Mouse (Mus musculus): ENCODE measurements around the gene Myh6.
"Not testable (repeated sequence)": the region's sequence is repeated elsewhere in the genome, so short reads cannot be mapped to it uniquely, and the experiment has no call there.

Gene Myh6

DNA sequence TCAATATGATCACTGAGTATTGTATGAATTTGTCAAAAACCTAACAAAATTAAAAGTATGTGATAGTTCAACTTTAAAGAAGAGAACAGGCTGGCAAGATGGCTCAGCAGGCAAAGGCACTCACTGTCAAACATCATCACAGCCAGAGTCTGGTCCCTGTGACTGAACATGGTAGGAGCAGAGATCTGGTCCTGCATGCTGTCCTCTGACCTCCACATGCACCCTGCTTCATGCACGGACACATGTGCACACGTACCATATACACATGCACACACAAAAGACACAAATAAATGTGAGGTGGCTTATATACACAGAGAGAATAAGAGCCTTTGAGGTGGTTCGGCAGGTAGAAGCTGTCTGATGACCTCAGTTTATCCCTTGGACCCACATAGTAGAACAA is 11.2 kb downstream of the Myh6 start:
- DNase-seq: no peak

- no peak for DNase-seq
Measured at GRCm38 (mm10) chr14:54954474-54954873, 12.3 kb downstream of the Myh6 start.

DNA sequence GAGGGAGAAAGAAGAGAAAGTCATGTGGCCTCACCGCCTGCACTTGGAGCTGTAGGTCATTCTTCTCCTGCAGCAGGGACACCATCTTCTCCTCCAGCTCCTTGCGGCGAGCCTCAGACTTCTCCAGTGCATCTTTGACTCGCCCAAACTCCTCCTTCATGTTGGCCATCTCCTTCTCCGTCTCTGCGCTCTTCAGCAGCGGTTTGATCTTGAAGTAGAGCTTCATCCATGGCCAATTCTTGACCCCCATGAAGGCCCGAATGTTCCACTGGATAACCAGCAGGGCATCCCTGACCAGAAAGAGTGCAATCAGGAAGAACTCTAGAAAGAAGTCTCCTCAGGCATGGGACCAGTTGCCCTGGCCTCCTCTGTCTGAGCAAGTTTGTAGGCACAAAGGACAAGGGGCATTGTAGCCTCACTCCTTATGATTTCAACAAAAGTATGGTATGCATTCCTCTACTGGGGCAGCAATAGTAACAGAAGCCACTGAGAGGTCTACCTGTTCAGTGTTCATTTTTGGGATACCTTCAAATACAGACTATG is 13.0 kb downstream of the Myh6 start:
- no peak for DNase-seq

GRCm38 (mm10) chr14:54951587-54951986 is 15.1 kb downstream of the Myh6 start:
- no peak for DNase-seq

GRCm38 (mm10) chr14:54950493-54950892 is 16.2 kb downstream of the Myh6 start:
- DNase-seq: no peak

DNA sequence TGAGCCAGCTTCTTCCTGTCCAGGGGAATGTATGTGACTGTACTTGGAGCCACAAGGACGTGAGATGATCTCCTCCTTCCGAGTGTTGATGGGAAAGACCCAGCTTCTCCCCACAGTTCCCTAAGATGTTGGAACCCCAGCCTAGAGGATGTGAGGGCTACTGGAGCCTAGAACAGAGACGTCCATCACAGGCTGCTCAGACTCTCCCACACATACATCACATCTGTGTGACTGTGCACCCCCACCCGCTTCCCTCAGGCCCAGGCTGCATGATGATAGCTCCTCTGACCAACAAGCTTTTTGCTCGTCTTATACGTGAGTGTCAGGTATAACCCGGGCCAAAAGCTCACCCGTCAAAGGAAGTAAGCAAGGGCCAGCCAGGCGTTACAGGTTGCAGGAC is 17.9 kb downstream of the Myh6 start:
- no peak for DNase-seq

GRCm38 (mm10) chr14:54947008-54947407 is 19.7 kb downstream of the Myh6 start:
- not testable (repeated sequence) for DNase-seq

DNA sequence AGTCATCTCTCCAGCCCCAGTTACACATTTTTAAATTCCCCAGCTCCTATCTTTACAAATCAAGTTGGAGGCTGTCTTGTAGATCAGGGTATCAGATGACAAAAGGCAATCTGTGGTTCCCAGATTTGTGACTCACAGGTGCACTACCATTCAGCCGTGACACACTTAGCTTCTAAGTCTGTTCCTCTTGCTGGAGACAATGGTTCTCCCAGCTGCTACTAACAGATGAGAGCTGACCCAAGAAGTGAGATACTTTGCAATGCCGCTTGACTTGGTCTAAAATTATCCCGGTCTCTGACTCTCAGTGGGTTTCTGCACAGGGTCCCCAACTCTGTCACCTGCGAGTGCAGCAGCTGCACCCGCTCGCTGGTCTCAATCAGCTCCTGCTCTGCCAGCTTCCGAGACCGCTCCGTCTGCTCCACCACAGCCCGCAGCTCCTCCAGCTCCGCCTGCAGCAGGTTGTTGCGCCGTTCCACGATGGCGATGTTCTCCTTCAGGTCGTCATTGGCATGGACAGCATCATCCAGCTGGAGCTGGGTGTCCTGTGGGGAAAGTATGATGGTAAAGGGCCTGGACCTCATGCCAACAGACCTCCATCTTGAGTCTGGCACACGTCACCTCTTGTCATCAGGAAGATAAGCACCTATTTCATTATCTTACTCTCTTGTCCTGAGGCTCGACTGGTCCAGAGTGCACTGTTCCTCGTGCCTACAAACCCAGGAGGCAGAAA is 20.6 kb downstream of the Myh6 start:
- no peak for DNase-seq

DNA sequence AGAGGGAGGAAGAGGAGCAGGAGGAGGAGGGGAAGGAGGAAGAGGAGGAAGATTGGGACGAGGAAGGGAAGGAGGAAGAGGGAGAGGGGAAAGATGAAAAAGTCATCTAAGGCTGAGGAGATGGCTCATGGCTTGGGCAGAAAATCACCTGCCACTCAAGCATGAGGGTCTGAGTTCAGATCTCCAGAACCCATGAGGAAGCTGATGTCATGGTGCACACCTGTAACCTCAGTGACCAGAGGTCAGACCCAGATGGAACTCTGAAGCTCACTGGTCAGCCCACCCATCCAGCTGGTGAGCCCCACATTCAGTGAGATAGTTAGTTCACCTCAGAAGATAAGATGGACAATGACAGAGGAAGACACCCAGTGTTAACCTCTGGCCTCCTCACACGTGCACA is 21.8 kb downstream of the Myh6 start:
- DNase-seq: no peak

GRCm38 (mm10) chr14:54943971-54944370 is 22.8 kb downstream of the Myh6 start:
- DNase-seq: no peak

GRCm38 (mm10) chr14:54942479-54942878 is 24.2 kb downstream of the Myh6 start:
- no peak for DNase-seq

- peak; percentile 93 for DNase-seq
Measured at GRCm38 (mm10) chr14:54941024-54941978, 25.4 kb downstream of the Myh6 start.

GRCm38 (mm10) chr14:54940176-54940530 is 26.6 kb downstream of the Myh6 start:
- no peak for DNase-seq

DNA sequence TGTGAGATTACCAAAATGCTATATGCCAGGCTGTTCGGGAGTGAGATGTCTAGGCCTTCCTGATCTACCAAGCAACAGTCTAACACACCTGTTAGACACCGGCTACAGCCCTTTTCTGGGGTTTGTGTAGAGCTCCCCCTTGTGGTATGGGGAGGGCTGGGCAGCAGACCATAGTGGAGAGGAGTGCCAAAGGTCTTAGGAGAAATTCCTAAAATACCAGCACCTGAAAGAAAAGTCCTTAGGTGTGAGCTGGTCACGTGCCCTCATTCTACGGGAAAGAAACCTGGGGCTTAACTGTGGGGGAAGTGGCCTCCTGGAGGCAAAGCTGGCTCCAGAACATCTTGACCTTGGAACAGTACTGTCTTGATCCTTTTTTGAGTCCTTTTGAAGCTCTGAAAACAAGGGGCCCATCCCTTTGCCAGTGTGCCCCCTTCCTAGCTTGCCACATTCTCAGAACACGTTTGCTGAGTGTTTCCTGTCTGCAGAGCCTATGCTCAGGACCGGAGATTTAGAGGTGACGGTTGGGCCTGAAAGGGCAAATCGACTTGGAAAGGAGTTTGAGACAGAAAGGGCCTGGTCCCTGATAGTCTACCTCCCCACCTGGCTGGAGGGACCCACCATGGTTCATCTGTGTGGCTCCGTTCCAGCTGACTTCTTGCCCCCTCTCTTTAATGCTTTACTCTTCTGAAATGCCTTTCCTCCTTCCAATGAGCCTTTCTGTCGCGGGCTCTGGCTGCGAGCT is 27.1 kb downstream of the Myh6 start:
- DNase-seq: peak; percentile 95

DNA sequence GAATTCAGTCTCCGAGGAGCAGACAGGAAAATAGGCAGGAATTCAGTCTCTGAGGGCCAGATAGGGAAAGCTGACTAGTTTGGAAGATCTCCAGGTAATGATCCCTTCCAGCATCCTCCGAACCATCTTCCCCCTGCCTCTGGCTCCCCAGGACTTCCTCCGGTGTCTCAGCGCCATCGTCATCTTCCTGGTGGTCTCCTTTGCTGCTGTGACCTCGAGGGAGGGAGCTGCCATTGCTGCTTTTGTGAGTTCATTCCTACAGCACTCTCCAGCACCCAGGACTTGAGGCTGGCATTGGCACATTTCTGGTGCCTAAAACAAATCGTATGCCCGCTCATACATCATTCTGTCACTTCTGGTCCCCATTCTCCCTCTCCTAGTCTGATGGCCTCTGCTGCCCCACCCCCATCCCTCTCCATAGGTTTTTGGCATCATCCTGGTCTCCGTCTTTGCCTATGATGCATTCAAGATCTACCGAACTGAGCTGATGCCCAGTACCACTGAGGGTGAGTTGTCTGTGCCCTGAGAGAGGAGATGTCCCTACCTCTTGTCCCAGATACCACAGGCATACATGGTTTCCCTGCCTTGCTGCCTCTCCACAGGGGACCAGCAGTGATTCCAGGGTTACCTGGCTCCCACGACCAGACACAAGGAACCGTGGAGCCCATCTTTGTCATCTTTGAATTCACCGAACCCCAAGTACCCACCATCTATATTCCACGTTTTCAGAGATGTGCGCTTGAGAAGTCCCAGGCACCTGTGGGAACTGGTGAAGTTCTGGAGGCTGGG is 28.1 kb downstream of the Myh6 start:
- peak; percentile 92 for DNase-seq

DNA sequence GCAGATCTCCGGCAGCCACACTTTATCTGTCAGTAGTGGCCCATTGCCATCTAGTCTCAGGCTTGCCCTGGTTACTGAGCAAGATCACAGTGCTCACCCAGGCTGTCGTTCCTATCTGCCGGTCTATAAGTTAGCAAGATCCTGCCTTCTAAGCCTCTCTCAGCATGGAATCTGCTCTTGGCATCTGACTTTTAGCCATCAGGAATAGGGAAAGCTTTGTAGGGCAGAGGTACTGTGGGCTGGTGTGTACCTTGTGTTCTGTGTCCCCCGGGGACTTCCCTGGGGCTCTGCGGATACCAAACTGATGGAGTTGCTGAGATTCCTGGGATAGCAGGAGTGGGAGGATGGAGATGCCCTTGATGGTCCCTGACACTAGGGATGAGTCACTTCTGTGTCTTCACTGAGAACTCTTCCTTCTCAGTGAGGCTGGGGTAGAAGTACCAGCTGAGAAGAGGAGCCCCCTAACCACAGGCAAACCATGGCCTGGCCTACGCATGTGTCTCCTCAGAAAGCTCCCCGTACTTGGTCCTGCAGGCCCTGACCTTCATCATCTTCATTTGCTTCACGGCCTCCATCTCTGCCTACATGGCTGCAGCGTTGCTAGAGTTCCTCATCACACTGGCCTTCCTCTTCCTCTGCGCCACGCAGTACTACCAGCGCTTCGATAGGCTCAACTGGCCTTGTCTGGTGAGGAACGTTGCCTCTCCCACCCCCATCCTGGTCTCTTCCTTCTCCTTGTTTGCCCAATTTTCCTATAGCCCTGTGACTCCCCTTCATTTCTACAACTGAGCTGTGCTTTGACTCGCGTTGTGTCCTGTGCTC is 29.2 kb downstream of the Myh6 start:
- DNase-seq: no peak

- no peak for DNase-seq
Measured at GRCm38 (mm10) chr14:54936831-54937160, 29.9 kb downstream of the Myh6 start.

GRCm38 (mm10) chr14:54935904-54936830 is 30.6 kb downstream of the Myh6 start, which contains the start of gene Cmtm5:
Gene Cmtm5 (plus strand): TSS chr14:54936261.
- DNase-seq: no peak

- DNase-seq: no peak
Measured at GRCm38 (mm10) chr14:54932645-54933150, 34.0 kb downstream of the Myh6 start, which contains the start of gene Il25. Gene Il25 (plus strand): TSS chr14:54932695.

DNA sequence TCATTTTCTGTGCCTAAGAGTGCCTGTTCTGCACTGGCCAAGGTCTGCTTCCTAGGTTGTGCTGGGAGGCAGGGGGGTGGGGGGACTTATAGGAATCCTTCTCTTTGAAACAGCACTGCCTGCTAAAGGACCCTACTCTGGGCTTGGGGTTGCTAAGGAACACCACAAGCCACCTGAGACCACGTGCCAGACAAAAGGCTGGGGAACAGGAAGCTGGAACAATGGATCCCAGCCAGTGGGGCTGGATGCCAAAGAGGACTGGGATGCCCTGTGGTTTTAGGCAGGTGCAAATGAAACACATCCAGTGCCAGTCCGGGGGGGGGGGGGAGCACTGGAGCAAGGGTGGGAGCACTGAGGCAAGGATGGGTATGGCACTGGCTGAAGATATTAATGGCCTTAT is 36.3 kb downstream of the Myh6 start:
- no peak for DNase-seq

Measured in heart, adult 11 months (tissue).